Mouse (Mus musculus): ENCODE results near the gene Dis3. TPM values are rescaled to one million over a fixed set of nuclear protein-coding genes. Genes with fewer than 3 reads are reported as not detected.

Dis3 gene
- total and polyA plus RNA-seq, 3 experiments, result 33.9 to 92.6 (median 69.4) TPM

GRCm38 (mm10) chr14:99060616-99061015, 39.0 kb downstream of the Dis3 start:
- H3K27me3 ChIP-seq (replicated peaks), result no peaks in the 10 kb centered on the region
- dilution Hi-C loops (cut with MboI; ENCODE audit: extremely low pct_ligation_motif_present, extremely low pct_unique_long_range_greater_than_20kb, low sequenced_read_pairs), result no loop called here
- H3K9ac ChIP-seq (ENCODE audit: insufficient read depth, low read depth), result no peak overlapping the region
- H3K4me3 ChIP-seq (replicated peaks in 1 of 3; ENCODE audit: low read depth in 2 of 3, low read length in 2 of 3, poor library complexity in 1 of 3), result no peak overlapping the region
- DNase-seq (ENCODE audit: extremely low read depth), result no peak
- H3K9me3 ChIP-seq (replicated peaks; ENCODE audit: low read length), result no peaks in the 10 kb centered on the region
- H3K4me2 ChIP-seq (ENCODE audit: insufficient read depth, low read depth, poor library complexity, severe bottlenecking), result no peak overlapping the region
- no peaks in the 10 kb centered on the region for H3K4me1 ChIP-seq (ENCODE audit: control insufficient read depth in 1 of 2, insufficient read depth in 2 of 2)
- H3K27ac ChIP-seq (ENCODE audit: insufficient read depth, low read depth), result no peak overlapping the region
- in situ Hi-C loops (cut with MboI; ENCODE audit: low pct_ligation_motif_present, low pct_unique_long_range_greater_than_20kb, low sequenced_read_pairs), result no loop called here
- TF ChIP-seq SMC3 (IDR thresholded peaks at IDR 0.05; ENCODE audit: low read depth, low read length) (no peak), POLR2AphosphoS2 (IDR thresholded peaks at IDR 0.05; ENCODE audit: low read depth, low read length) (no peak), ELF1 (IDR thresholded peaks at IDR 0.05; ENCODE audit: low read depth, low read length) (no peak), USF2 (conservative IDR thresholded peaks at IDR 0.05; ENCODE audit: low read depth, low read length) (no peak), EP300 (IDR thresholded peaks at IDR 0.05; ENCODE audit: low read length) (no peak), PAX5 (IDR thresholded peaks at IDR 0.05; ENCODE audit: low read length) (no peak), E2F4 (IDR thresholded peaks at IDR 0.05; ENCODE audit: insufficient replicate concordance, low read depth, low read length) (no peak)
- H3K79me2 ChIP-seq (replicated peaks; ENCODE audit: control insufficient read depth, extremely low read depth, insufficient read depth, poor library complexity, severe bottlenecking), result no peaks in the 10 kb centered on the region; the same call in 1 of the 2 replicates
- H3K36me3 ChIP-seq (replicated peaks in 1 of 2; ENCODE audit: control insufficient read depth in 1 of 2, insufficient read depth in 1 of 2, low read length in 1 of 2), result peaks cover 51 to 70% of the 10 kb centered on the region in 2 experiments

- DNase-seq (ENCODE audit: extremely low read depth), result no peak
- TF ChIP-seq MYC (IDR thresholded peaks at IDR 0.05; ENCODE audit: low read depth, low read length) (no peak), UBTF (IDR thresholded peaks at IDR 0.05; ENCODE audit: low read depth, low read length) (no peak)
- Histone ChIP-seq H3K9me3 (replicated peaks; ENCODE audit: low read length) (no peaks in the 10 kb centered on the region), H3K27me3 (replicated peaks) (no peaks in the 10 kb centered on the region), H3K4me2 (ENCODE audit: insufficient read depth, low read depth, poor library complexity, severe bottlenecking) (no peak overlapping the region), H3K4me3 (replicated peaks in 1 of 3; ENCODE audit: low read depth in 2 of 3, low read length in 2 of 3, poor library complexity in 1 of 3) (no peak overlapping the region), H3K27ac (ENCODE audit: insufficient read depth, low read depth) (no peak overlapping the region), H3K79me2 (replicated peaks; ENCODE audit: control insufficient read depth, extremely low read depth, insufficient read depth, poor library complexity, severe bottlenecking) (no peaks in the 10 kb centered on the region; the same call in 1 of the 2 replicates), H3K4me1 (ENCODE audit: control insufficient read depth in 1 of 2, insufficient read depth in 2 of 2) (no peaks in the 10 kb centered on the region), H3K9ac (ENCODE audit: insufficient read depth, low read depth) (no peak overlapping the region), H3K36me3 (replicated peaks in 1 of 2; ENCODE audit: control insufficient read depth in 1 of 2, insufficient read depth in 1 of 2, low read length in 1 of 2) (peaks cover 54 to 79% of the 10 kb centered on the region in 2 experiments)
- in situ Hi-C loops (cut with MboI; ENCODE audit: low pct_ligation_motif_present, low pct_unique_long_range_greater_than_20kb, low sequenced_read_pairs) (no loop called here), dilution Hi-C loops (cut with MboI; ENCODE audit: extremely low pct_ligation_motif_present, extremely low pct_unique_long_range_greater_than_20kb, low sequenced_read_pairs) (no loop called here)
These were observed 40.5 kb downstream of the Dis3 start for GRCm38 (mm10) chr14:99058959-99059586.

- TF ChIP-seq TBP (conservative IDR thresholded peaks at IDR 0.05; ENCODE audit: low read depth, low read length), result no peak
- TF ChIP-seq SIN3A (IDR thresholded peaks at IDR 0.05; ENCODE audit: low read length), result peak; percentile 23; the same call in 1 of the 2 replicates
- TF ChIP-seq MYC (IDR thresholded peaks at IDR 0.05; ENCODE audit: low read depth, low read length), result 0 out of 2 replicates have a peak, but pooled peaks have one; percentile 1
- dilution Hi-C loops (cut with MboI; ENCODE audit: extremely low pct_ligation_motif_present, extremely low pct_unique_long_range_greater_than_20kb, low sequenced_read_pairs), result no loop called here
- Histone ChIP-seq H3K9me3 (replicated peaks; ENCODE audit: low read length) (no peaks in the 10 kb centered on the region), H3K4me2 (ENCODE audit: insufficient read depth, low read depth, poor library complexity, severe bottlenecking) (peak overlapping the region; percentile 88; the same call in 1 of the 2 replicates), H3K36me3 (replicated peaks in 1 of 2; ENCODE audit: control insufficient read depth in 1 of 2, insufficient read depth in 1 of 2, low read length in 1 of 2) (peaks cover 16 to 36% of the 10 kb centered on the region in 2 experiments), H3K9ac (ENCODE audit: insufficient read depth, low read depth) (peak overlapping the region; percentile 76), H3K27ac (ENCODE audit: insufficient read depth, low read depth) (no peak overlapping the region), H3K79me2 (replicated peaks; ENCODE audit: control insufficient read depth, extremely low read depth, insufficient read depth, poor library complexity, severe bottlenecking) (peaks cover 60% of the 10 kb centered on the region), H3K4me1 (ENCODE audit: control insufficient read depth in 1 of 2, insufficient read depth in 2 of 2) (peaks cover 5 to 38% of the 10 kb centered on the region in 2 experiments; a peak in 3 of 4 replicates), H3K27me3 (replicated peaks) (no peaks in the 10 kb centered on the region), H3K4me3 (replicated peaks in 1 of 3; ENCODE audit: low read depth in 2 of 3, low read length in 2 of 3, poor library complexity in 1 of 3) (peak overlapping the region; percentile 68 to 92 (median 74))
- in situ Hi-C loops (cut with MboI; ENCODE audit: low pct_ligation_motif_present, low pct_unique_long_range_greater_than_20kb, low sequenced_read_pairs), result no loop called here
- peak; percentile 47 for DNase-seq (ENCODE audit: extremely low read depth)
These were observed 52.8 kb downstream of the Dis3 start for GRCm38 (mm10) chr14:99046782-99047181.
